Mouse (Mus musculus) intestine, embryonic 15.5 days (tissue): ENCODE data around the gene Slc9a3r2. TPM values are rescaled to one million over a fixed set of nuclear protein-coding genes. Genes with fewer than 3 reads are reported as not detected.
A peak's percentile ranks its signal among the peaks of the same experiment; 100 is the strongest.

Experiments used
- ATAC-seq: fragments of 200-750 bp; cut with Nextera tagmentation; 2 replicates; pipeline ENCODE4 v1.8.0; 2017; ENCODE audit warnings: moderate TSS enrichment, moderate library complexity
- H3K27ac ChIP-seq: fragments of 300-500 bp; sonication (generic); 2 replicates; pipeline ENCODE4 v1.5.1; 2015; ENCODE audit warnings: mild to moderate bottlenecking, inconsistent platforms
- H3K27me3 ChIP-seq: fragments of 300-500 bp; sonication (generic); replicated peaks from 2 replicates; pipeline ENCODE4 v1.6.1; 2015; ENCODE audit warnings: inconsistent platforms
- H3K36me3 ChIP-seq: fragments of 300-500 bp; sonication (generic); 2 replicates; pipeline ENCODE4 v1.6.1; 2015; ENCODE audit warnings: inconsistent platforms
- H3K4me1 ChIP-seq: fragments of 300-500 bp; sonication (generic); replicated peaks from 2 replicates; pipeline ENCODE4 v1.6.1; 2015; ENCODE audit warnings: inconsistent platforms
- H3K4me2 ChIP-seq: fragments of 300-500 bp; sonication (generic); replicated peaks from 2 replicates; pipeline ENCODE4 v1.6.1; 2015; ENCODE audit warnings: mild to moderate bottlenecking, inconsistent platforms
- H3K4me3 ChIP-seq: fragments of 300-500 bp; sonication (generic); replicated peaks from 2 replicates; pipeline ENCODE4 v1.5.1; 2015; ENCODE audit warnings: inconsistent platforms
- H3K9ac ChIP-seq: fragments of 300-500 bp; sonication (generic); 2 replicates; pipeline ENCODE4 v1.6.1; 2015; ENCODE audit warnings: inconsistent platforms
- H3K9me3 ChIP-seq: fragments of 300-500 bp; sonication (generic); 2 replicates; pipeline ENCODE4 v1.6.1; 2016; ENCODE audit warnings: inconsistent platforms
- WGBS: fragments of 180-500 bp; shearing (Covaris S2); methylation state at CpG from one replicate; pipeline ENCODE4 v1.1.7; 2015; 5-methylcytosine and 5-hydroxymethylcytosine counted together
- polyA plus RNA-seq: library from polyadenylated mRNA; unstranded; fragments of >200 nt; fragmentation: Nextera tagmentation; extraction: Ambion mirVana; gene quantifications from 2 replicates; pipeline ENCODE4 v1.2.1, GENCODE M21; 2015

Gene Slc9a3r2
- polyA plus RNA-seq, 1 experiment from 2014 or later: 43.9 TPM

- peaks cover 5% of the 10 kb centered on the region; the same call in 1 of the 2 replicates for H3K36me3 ChIP-seq
- H3K27me3 ChIP-seq: no peaks in the 10 kb centered on the region
- H3K4me3 ChIP-seq: peak within 1 kb of the TSS; percentile 71
- H3K9ac ChIP-seq: peak within 1 kb of the TSS; percentile 81
- ATAC-seq: peak; percentile 94
- under 1% methylated on average over 51 of the region's 51 CpGs for WGBS
- peaks cover 22% of the 10 kb centered on the region for H3K4me1 ChIP-seq
- peak within 1 kb of the TSS; percentile 92 for H3K27ac ChIP-seq
- no peaks in the 10 kb centered on the region for H3K9me3 ChIP-seq
- H3K4me2 ChIP-seq: peak within 1 kb of the TSS; percentile 79
Observed at GRCm38 (mm10) chr17:24632167-24632812, 17.8 kb downstream of the Slc9a3r2 start, which contains the start of the genes Tsc2 and Nthl1. Tsc2 (minus strand) TSS chr17:24632630. Nthl1 (plus strand) TSS chr17:24632680.

- H3K9ac ChIP-seq: no peak overlapping the region
- H3K36me3 ChIP-seq: peaks cover 14% of the 10 kb centered on the region
- no peak overlapping the region for H3K4me3 ChIP-seq
- ATAC-seq: no peak
- H3K9me3 ChIP-seq: no peaks in the 10 kb centered on the region
- H3K4me1 ChIP-seq: peaks cover 21% of the 10 kb centered on the region
- H3K27me3 ChIP-seq: no peaks in the 10 kb centered on the region
- H3K27ac ChIP-seq: no peak overlapping the region
- 89% methylated on average over 14 of the region's 14 CpGs for WGBS
- no peak overlapping the region for H3K4me2 ChIP-seq
Observed at GRCm38 (mm10) chr17:24630072-24630471, 20.1 kb downstream of the Slc9a3r2 start.

GRCm38 (mm10) chr17:24628646-24629045 is 21.5 kb downstream of the Slc9a3r2 start:
- no peaks in the 10 kb centered on the region for H3K9me3 ChIP-seq
- H3K4me2 ChIP-seq: no peak overlapping the region
- H3K4me3 ChIP-seq: no peak overlapping the region
- ATAC-seq: no peak
- 43% methylated on average over 5 of the region's 5 CpGs for WGBS
- peaks cover 23% of the 10 kb centered on the region for H3K36me3 ChIP-seq
- H3K27ac ChIP-seq: no peak overlapping the region
- H3K4me1 ChIP-seq: peaks cover 14% of the 10 kb centered on the region
- H3K9ac ChIP-seq: no peak overlapping the region
- H3K27me3 ChIP-seq: no peaks in the 10 kb centered on the region

GRCm38 (mm10) chr17:24625472-24625871 is 24.7 kb downstream of the Slc9a3r2 start:
- Histone ChIP-seq H3K27me3 (no peaks in the 10 kb centered on the region), H3K36me3 (peaks cover 43% of the 10 kb centered on the region), H3K27ac (no peak overlapping the region), H3K9me3 (no peaks in the 10 kb centered on the region), H3K4me1 (no peaks in the 10 kb centered on the region), H3K4me2 (no peak overlapping the region), H3K9ac (no peak overlapping the region), H3K4me3 (no peak overlapping the region)
- WGBS: 92% methylated on average over 8 of the region's 8 CpGs
- ATAC-seq: no peak

- no peak overlapping the region for H3K9ac ChIP-seq
- H3K4me3 ChIP-seq: no peak overlapping the region
- no peaks in the 10 kb centered on the region for H3K27me3 ChIP-seq
- no peaks in the 10 kb centered on the region for H3K4me1 ChIP-seq
- H3K27ac ChIP-seq: no peak overlapping the region
- ATAC-seq: peak; percentile 47; the same call in 1 of the 2 replicates
- 83% methylated on average over 14 of the region's 14 CpGs for WGBS
- H3K36me3 ChIP-seq: peaks cover 54% of the 10 kb centered on the region
- no peaks in the 10 kb centered on the region for H3K9me3 ChIP-seq
- H3K4me2 ChIP-seq: no peak overlapping the region
Observed at GRCm38 (mm10) chr17:24617561-24618194, 32.4 kb downstream of the Slc9a3r2 start.

GRCm38 (mm10) chr17:24610711-24611110 is 39.4 kb downstream of the Slc9a3r2 start:
- H3K4me1 ChIP-seq: no peaks in the 10 kb centered on the region
- no peak overlapping the region for H3K9ac ChIP-seq
- 69% methylated on average over 2 of the region's 2 CpGs for WGBS
- H3K9me3 ChIP-seq: no peaks in the 10 kb centered on the region
- H3K36me3 ChIP-seq: peaks cover 37% of the 10 kb centered on the region
- H3K4me3 ChIP-seq: no peak overlapping the region
- H3K4me2 ChIP-seq: no peak overlapping the region
- no peaks in the 10 kb centered on the region for H3K27me3 ChIP-seq
- no peak overlapping the region for H3K27ac ChIP-seq
- ATAC-seq: no peak

GRCm38 (mm10) chr17:24608874-24609273 is 41.3 kb downstream of the Slc9a3r2 start:
- ATAC-seq: no peak
- Histone ChIP-seq H3K36me3 (peaks cover 18% of the 10 kb centered on the region), H3K4me2 (no peak overlapping the region), H3K27me3 (no peaks in the 10 kb centered on the region), H3K4me3 (no peak overlapping the region), H3K9me3 (no peaks in the 10 kb centered on the region), H3K9ac (no peak overlapping the region), H3K4me1 (no peaks in the 10 kb centered on the region), H3K27ac (no peak overlapping the region)
- 94% methylated on average over 8 of the region's 8 CpGs for WGBS

GRCm38 (mm10) chr17:24608370-24608769 is 41.8 kb downstream of the Slc9a3r2 start:
- Histone ChIP-seq H3K4me3 (no peak overlapping the region), H3K4me1 (no peaks in the 10 kb centered on the region), H3K27ac (no peak overlapping the region), H3K9ac (no peak overlapping the region), H3K27me3 (no peaks in the 10 kb centered on the region), H3K36me3 (peaks cover 14% of the 10 kb centered on the region), H3K4me2 (no peak overlapping the region), H3K9me3 (no peaks in the 10 kb centered on the region)
- ATAC-seq: no peak
- WGBS: 93% methylated on average over 4 of the region's 4 CpGs

- WGBS: 90% methylated on average over 3 of the region's 3 CpGs
- Histone ChIP-seq H3K4me3 (no peak overlapping the region), H3K9me3 (no peaks in the 10 kb centered on the region), H3K27ac (no peak overlapping the region), H3K27me3 (no peaks in the 10 kb centered on the region), H3K36me3 (peaks cover 27% of the 10 kb centered on the region), H3K9ac (no peak overlapping the region), H3K4me1 (no peaks in the 10 kb centered on the region), H3K4me2 (no peak overlapping the region)
- no peak for ATAC-seq
Observed at GRCm38 (mm10) chr17:24604557-24604956, 45.6 kb downstream of the Slc9a3r2 start.

GRCm38 (mm10) chr17:24603961-24604360 is 46.2 kb downstream of the Slc9a3r2 start:
- WGBS: 91% methylated on average over 8 of the region's 8 CpGs
- Histone ChIP-seq H3K4me1 (no peaks in the 10 kb centered on the region), H3K36me3 (peaks cover 30% of the 10 kb centered on the region), H3K9me3 (no peaks in the 10 kb centered on the region), H3K4me2 (no peak overlapping the region), H3K4me3 (no peak overlapping the region), H3K27me3 (no peaks in the 10 kb centered on the region), H3K9ac (no peak overlapping the region), H3K27ac (no peak overlapping the region)
- ATAC-seq: no peak

GRCm38 (mm10) chr17:24600502-24600901 is 49.6 kb downstream of the Slc9a3r2 start:
- no peak for ATAC-seq
- Histone ChIP-seq H3K36me3 (peaks cover 44% of the 10 kb centered on the region), H3K4me1 (no peaks in the 10 kb centered on the region), H3K9me3 (no peaks in the 10 kb centered on the region), H3K4me3 (no peak overlapping the region), H3K9ac (no peak overlapping the region), H3K4me2 (no peak overlapping the region), H3K27ac (no peak overlapping the region), H3K27me3 (no peaks in the 10 kb centered on the region)
- WGBS: 94% methylated on average over 4 of the region's 4 CpGs

GRCm38 (mm10) chr17:24597989-24598388 is 52.1 kb downstream of the Slc9a3r2 start:
- Histone ChIP-seq H3K36me3 (peaks cover 64% of the 10 kb centered on the region), H3K27me3 (no peaks in the 10 kb centered on the region), H3K4me3 (no peak overlapping the region), H3K9ac (no peak overlapping the region), H3K4me1 (no peaks in the 10 kb centered on the region), H3K9me3 (no peaks in the 10 kb centered on the region), H3K27ac (no peak overlapping the region), H3K4me2 (no peak overlapping the region)
- no peak for ATAC-seq
- 89% methylated on average over 3 of the region's 3 CpGs for WGBS
